Mouse (Mus musculus) urinary bladder, postnatal 36 days (tissue): ENCODE measurements around the gene Cntn5.
A peak's percentile ranks its signal among the peaks of the same experiment; 100 is the strongest.

Experiments used
- DNase-seq, 2 experiments: peaks; one replicate each; pipeline ENCODE4 v3.0.0; 2022; ENCODE audit warnings: low spot score in 2 of 2, mixed read lengths in 1 of 2

Cntn5 gene

DNA sequence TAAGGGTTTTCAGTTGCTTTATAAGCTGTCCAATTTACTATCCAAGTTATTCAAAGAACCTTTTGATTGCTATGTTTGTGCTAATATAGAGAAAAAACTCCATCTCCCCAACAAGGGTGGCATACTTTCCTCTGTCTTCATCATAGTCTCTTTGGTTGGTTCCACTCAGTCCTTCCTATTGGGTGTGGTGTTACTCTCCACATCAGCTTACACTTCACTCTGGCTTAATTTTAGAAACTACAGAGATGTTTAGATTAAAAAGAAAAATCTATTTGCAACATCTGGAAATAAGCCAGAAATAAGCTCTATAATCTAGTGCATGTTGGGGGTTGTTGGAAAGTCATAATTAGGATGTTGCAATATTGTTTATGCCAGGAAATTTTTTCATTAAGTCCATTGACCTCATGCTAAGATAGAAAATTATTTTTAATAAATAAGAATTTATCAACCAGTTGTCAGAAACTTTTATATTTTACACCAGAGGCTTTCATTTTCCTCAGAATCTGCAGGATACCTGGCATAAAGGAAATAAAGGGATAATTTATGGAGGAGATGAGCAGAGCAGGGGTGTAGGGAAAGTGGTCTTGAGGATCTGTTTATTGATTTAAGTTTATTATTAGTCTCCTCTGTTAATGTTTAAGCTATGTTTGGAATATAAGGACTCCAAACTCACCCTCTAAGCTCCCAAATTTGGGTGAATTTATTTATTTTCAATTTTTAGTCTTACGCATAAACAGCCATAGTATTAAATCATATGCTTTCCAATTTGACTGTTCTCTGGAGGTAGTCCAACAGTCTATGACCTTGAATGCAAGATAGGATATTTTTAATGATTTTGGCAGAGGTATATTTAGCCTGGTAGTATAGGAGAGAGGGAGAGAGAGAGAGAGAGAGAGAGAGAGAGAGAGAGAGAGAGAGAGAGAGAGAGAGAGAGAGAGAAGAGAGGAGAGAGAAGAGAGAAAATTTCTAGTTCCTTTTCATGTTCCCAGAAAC lies 966.8 kb downstream of the Cntn5 start:
- DNase-seq, result no peak

DNA sequence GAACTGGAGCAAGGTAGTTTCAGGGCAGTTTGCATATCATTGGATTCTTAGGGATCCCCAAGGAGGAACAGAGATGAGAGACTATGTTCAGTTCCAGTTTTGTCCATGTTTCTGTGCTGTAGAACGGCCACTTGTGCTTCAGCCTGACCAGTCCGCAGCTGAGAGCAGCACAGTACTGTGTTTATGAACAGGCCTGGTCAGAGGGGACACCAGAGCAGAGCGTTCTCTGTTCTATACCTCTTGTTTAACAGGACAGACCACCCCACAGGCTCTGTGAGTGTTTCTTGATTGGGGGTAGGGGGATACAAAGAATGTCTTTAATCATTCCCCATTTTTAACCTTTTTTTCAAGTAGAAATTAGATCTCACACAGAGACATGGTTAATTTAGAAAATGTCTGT lies 984.0 kb downstream of the Cntn5 start:
- no peak for DNase-seq

DNA sequence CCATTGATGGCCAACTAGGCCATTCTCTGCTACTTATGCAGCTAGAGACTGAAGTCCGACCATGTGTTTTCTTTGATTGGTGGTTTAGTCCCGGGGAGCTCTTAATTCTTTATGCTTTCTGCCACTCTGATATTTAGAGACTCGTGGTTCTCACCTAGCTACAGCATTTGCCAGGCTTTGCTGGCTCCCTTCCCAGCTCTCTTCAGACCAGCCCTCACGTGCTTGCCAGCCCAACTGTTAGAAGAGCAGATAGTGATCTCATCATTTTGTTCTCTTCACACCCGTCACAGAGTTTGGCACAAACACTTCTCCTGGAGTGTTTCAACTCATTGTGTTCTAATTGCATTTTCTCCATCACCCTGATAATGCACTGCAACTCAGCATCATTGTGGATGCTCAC lies 1005.5 kb downstream of the Cntn5 start:
- no peak for DNase-seq

DNA sequence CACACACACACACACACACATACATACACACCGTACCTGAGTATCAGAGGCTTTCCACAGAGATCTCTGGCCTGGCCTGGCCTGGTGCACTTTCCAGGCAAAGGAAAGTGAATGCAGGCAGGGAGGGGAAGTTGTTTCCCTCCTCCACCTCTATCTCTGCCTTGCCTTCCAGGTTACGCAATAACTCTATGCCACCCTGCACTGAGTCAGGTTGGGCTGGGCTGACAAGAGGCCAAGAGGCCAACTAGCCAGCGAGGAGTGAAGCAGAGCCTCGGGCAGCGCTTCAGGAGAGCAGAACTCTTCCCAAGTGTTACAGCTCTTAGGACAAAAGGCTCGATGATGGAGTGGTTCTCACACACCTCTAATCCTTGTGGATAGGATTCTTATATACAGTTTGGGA lies 1018.4 kb downstream of the Cntn5 start:
- peak; percentile 1 to 5 for DNase-seq

DNA sequence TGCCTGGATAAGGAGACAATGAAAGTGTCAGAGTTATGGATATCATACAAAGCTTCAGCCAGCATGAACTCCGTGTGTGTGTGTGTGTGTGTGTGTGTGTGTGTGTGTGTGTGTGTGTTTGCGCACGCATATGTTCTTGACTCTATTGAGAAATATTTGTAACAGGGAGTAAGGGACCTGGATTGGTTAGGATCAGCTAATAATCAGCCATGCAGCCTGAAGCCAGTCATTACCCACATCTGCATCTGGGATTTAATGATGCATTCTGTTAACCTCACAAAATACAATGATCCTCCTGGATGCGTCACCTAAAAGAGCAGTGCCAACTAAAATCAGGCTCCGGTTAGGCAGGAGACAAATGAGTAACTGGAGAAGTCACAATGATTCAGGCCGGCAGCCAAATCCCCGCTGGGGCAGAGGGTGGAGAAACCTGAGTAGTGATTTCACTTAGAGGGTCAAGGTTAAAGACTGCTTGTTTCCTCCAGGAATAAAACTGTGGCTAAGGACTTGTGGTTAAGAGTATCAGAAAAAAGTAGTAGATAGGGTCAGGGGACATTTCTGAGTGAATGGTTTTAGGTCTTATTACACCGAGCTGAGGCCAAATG lies 1021.7 kb downstream of the Cntn5 start:
- DNase-seq, result no peak

DNA sequence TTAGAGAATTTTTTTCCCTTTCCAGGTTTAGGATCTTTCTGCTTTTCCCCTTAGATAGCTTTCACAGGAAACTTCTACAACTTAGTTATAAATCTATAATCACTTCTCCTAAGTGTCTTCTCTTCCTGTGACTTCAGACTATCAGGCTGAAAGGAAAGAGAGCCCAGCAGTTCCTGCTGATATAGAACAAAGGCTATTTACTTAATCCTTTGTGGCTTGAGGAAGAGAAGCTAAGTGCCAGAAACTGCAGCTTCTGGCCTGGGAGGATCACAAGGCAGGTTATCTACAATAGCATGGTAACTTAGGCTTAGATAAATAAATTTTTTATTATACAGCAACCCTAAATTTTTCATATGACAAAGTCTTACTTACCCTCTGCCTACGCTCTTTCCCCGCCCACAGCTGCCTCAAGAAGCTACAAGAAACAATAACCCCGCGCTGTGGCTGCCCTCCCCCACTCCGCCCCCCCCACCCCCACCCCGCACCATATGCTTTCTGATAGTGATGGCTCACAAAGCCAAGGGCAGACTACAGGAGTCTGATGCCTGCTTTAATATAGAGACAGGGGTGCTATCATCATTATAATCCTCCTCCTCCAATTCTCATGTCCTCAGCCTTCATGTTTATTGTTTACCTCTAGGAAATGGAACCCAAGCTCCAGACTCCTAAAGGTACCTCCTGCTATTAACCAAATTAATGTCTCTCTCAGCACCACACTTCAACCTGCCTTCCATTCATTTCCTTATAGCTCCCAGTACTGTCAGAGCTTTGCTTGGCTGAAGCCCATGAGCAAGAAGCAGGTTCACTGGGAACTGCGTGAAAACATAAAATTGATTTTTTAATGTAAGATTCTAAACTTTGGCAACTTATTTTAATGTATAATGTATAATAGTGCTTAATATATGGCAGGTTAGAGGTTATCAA lies 1032.2 kb downstream of the Cntn5 start:
- DNase-seq, result no peak

DNA sequence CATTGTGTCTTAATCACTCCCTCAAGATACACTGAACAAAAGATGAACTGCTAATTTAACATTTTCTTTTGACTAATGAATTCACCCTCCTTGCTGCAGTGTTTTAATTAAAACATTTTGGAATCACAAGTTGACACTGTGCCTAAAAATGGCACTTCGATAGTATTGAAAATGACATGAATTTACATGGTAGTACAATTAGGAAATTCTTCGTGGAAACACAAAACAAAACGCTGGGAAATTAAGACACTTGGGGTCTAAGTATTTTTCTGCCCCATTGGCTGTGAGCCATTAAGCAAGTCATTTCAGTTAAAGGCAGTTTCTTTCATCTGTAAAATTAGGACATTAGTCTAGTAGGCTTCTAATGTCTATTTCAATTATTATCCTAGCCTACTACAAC lies 1043.9 kb downstream of the Cntn5 start:
- no peak for DNase-seq

DNA sequence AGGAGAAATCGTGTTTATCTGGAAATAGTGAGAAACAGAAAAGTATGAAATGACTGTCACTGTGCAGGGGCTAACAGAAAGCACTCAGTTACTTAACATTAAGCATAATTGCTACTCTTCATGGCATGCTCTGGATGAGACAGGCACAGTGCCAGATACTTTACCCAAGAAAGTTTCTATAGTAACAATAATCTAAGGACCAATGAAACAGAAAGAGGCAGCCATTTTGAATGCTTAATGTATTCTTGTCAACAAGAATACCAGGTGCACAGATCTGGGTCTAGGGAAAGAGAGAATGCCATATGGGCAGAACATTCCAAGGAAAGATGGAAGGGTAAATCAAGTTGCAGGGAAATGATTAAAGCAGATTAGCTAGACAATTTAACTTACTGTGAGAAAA lies 1045.3 kb downstream of the Cntn5 start:
- DNase-seq, result no peak

DNA sequence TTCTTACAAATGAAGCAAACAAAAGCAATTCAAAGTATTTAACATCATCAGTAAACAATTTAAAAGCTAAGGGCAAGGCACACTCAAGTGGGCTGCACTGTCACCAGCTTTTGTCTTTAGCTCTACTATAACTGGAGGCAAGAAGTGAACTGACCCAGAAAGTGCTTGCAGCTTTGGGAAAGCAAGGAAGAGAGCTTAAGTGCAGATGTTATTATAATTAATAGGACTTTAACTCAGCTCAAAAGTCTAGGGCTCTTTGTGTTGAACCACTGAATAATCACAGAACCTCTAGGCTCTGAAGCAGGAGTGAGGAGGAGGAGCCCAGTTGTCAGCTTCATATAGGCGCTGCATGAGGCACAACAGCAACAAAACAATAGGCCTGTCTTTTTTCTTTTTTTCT lies 1049.8 kb downstream of the Cntn5 start:
- no peak for DNase-seq

DNA sequence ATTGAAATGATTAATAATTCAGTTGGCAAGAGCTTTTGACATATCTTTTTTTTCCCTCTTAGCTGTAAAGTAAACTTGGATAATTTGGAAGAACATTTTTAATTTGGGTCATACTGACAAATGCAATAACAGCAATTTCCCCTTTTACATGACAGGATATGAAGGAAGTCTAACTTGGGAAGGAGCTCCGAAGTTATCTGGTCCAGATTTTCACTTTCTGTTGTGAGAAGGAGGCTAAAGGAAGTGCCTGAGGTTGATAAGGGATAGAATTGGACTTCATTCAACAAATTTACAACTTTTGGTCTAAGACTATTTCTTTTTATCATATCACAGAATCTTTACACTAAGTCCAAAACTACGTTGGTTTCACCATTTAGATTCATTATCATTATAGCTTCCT lies 1074.3 kb downstream of the Cntn5 start:
- no peak for DNase-seq

DNA sequence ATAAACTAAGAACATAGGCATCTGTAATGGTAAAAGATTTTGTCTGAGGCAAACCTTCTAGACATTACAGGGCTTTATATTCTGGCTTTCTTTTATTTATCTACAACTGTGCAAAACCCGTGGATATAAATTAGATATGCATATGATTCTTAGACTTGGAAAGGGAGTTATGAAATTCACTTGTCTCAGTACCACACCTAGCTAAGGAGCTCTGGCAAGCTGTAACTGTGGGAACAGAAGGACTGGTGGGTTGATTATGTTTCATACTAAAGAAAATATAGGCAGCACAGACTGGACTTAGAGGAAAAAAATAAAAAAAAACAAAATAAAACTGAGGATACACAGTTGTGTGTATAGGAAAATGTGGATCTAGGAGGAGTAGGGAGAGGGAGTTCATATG lies 1084.6 kb downstream of the Cntn5 start:
- no peak for DNase-seq

DNA sequence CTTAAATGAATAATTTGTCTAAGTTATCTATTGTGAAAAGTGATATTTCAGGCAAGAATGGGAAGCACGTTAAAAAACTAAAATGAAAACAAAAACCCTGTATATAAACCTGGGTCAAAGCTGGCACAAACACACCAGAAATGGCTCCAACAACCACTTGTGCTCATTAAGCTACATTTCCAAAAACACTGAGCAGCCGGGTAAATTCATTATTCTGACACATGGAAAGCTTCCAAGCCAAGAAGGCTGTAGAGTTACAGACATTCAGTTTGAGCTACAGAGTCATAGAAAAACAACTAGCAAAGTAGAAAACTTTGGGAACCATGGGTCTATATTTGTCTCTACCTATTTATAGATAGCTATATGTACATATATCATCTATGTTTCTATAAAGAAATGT lies 1087.1 kb downstream of the Cntn5 start:
- no peak for DNase-seq

DNA sequence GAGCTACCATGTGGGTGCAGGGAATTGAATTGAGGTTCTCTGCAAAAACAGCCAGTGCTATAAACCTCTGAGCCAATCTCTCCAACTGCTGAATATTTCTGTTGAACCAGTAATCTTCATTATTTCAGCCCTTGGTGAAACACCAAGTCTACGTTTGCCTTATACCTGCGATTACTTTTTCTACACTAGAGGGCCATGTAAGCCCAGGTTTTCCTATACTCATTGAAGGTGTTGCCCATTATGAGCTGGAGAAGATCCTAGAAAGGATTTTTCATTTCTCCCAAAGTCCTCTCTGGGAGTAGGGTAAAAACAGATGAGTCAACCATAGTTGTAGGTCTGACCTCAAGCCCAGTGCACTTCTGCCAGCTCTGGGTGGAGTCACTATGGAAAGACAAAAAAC lies 1105.0 kb downstream of the Cntn5 start:
- no peak for DNase-seq

DNA sequence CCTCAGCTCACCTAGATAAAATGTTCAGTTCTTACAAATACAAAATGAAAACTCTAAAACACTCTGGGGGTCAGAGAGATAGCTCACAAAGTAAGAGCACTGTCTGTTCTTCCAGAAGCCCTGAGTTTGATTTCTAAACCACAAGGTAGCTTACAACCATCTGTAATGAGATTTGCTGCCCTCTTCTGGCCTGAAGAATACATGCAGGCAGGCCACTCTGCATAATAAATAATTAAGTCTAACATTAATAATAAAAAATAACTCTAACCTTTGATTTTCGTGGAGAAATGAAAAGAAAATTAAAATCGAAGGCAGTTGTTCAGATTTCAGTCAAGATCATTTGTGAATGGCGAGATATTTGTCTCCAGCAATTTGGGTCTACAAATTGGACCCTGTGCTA lies 1120.9 kb downstream of the Cntn5 start:
- no peak for DNase-seq

DNA sequence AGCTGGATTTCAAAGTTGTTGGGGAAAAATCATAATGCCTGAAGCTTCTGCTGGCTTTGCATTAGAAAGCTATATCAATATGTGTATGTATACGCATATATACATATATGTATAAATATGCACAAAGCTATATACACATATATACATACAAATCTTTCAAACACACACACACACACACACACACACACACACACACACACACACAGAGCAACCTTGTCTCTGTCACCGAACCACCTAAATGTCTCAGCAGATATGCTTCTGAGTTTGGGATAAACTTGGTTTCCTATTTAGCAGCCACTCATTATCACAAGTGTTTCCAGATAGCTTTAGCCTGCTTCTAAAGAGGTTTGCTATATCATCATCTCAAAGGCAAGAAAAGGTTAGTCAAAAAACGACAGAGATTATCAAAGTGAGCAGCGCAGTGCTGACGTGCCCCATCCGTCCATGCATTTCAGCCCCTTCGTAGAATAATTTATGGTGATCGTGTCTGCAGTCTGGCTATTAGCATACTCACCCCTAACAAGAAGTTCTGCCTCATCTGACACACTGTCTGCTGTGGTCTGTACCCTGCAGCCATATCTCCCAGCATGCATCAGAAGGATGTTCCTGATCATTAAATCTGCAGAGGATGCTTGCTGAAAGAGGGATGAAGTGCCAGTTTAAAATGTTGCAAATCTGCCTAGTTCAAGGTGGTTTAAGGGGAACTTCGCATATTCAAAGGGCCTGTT lies 1123.3 kb downstream of the Cntn5 start:
- no peak for DNase-seq

DNA sequence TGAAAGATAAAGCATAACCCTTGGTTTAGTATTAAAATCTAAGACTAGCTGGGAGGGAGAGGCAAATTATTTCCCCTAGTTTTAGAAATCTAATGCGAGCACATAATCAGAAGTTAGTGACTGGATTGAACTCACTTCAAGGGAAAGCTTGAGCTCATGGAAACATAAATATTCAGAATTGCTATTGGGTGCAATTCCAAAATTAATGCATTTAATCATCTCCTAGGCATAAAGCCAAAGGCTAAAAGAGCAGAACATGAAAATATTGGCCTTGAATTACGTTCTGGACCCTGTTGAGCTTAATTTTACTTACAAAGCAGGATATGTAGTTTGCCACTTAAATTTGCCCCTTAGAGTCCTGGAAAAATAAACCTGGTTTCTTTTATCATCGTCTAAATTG lies 1124.9 kb downstream of the Cntn5 start:
- DNase-seq, result no peak

DNA sequence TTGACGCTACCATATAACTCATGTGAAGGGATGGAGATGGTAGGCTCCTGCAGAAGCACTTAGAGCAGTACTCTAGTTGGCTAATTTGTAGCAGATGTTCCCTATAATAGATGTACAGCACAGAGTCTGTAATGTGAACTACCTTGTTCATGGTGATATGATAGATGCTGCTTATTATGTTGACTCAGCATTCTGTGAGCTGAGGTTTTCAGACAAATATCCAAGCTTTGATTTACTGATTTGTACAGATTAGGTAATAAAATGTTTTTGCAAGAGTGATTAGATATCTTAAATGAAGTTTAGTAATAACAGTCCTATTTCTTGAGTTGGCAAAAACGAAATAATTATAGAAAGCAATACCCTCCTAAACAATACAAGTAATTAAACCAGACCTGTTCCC lies 1133.8 kb downstream of the Cntn5 start:
- no peak for DNase-seq

DNA sequence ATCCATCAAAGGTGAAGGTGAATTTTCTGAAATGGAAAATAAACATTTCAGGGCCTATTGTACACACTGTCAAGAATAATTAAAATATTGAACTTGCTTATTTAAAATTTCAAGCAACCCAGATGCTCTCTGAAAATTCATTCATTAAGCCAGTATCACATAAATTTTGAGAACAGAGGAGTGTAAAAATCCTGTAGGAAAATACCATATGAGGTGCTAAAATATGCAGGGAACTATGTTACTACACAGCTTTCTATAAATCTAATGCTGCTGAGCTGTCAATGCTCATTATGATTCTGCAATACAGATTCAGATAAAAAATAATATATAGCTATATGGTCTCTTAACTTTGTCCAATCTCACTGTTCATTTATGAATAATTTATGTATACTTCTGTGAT lies 1134.9 kb downstream of the Cntn5 start:
- no peak for DNase-seq

DNA sequence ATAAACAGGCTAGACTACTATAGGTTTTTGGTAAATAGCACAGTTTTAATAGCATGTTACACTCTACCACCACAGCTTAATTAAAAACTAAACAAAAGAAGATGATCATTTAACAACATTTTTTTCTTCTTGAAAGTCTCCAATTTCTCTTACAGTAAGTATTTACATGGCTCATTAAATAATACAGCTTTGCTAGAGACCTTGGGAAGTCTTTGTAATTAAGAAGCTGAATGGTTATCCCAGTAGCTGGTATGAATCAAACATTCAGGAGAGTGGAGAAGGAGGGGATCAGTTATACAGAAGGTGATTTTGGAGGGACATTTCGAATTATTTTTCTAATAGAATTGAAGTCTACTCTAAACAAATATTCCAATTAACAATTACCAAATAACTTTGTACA lies 1186.4 kb downstream of the Cntn5 start:
- DNase-seq, result no peak

DNA sequence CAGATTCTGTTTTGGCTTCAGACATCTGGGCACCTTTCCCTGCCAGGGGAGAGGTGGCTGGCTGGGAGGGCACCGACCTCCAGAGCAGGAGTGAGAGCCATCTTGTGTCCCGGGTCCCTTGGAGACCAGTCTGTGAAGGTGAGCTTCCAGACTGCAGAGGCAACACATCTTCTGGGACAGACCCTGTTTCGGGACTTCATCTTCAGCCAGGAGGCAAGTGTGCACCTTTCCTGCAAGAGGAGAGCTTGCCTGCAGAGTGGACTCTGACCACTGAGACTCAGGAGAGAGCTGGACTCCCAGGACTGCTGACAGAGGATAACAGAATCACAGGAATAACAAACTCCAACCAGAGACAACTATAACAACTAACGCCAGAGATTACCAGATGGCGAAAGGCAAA lies 1195.9 kb downstream of the Cntn5 start:
- DNase-seq, result no peak

DNA sequence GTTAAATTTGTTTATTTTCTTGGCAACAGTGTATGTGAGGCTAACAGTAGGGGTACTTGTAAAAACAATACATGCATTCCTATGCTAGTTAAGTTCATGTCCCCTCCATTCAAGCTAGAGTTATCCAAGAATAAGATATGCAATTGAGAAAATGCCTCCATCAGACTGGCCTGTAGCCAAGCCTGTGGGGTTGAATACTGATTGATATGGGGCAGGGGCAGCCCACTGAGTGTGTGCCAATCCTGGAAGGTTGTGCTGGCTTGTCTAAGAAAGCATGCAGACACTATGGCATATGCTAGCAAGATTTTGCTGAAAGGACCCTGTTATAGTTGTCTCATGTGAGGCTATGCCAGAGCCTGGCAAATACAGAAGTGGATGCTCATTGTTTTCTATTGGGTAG lies 1196.8 kb downstream of the Cntn5 start:
- no peak for DNase-seq

DNA sequence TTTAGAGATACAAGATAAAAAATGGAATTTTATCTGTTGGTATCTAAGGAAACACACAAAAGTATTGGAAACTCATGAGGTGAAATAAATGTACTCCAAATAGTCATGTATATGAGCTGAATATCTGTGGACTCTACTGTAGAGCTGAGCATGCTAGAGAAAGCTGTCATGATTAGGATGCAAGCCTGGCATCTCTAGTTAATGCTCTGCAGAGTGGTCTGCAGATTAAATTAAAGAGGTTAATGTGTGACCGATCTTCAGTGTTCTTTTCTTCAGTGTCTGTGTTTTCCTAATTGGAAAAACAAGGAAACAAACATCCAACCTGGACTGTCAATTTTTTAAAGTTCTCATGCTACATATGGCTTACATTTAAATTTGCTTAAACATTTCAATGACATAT lies 1199.4 kb downstream of the Cntn5 start:
- no peak for DNase-seq
